Mouse (Mus musculus): ENCODE measurements at regions not wholly inside any gene's neighbourhood (a gene's known extent, or its start where the extent isn't known, plus 50 kb on each side); places are given as distances from the start of the nearest gene placed in this dataset.

GRCm38 (mm10) chr10:8998758-8999398 lies 113.0 kb upstream of the Sash1 start:
- no peak for TF ChIP-seq POLR2A (IDR thresholded peaks at IDR 0.05; ENCODE audit: insufficient read length, low read depth)
- TF ChIP-seq TCF12 (IDR thresholded peaks at IDR 0.05; ENCODE audit: insufficient read depth, poor library complexity, severe bottlenecking): no peak
- no peak for TF ChIP-seq MYOD1 (IDR thresholded peaks at IDR 0.05; ENCODE audit: control insufficient read depth in 1 of 3, insufficient read length in 2 of 3, low read depth in 2 of 3)
- no peak for TF ChIP-seq MYOG (IDR thresholded peaks at IDR 0.05; ENCODE audit: control insufficient read depth in 1 of 3, insufficient read depth in 1 of 3, insufficient read length in 2 of 3, low read depth in 2 of 3)
- TF ChIP-seq E2F4 (IDR thresholded peaks at IDR 0.05; ENCODE audit: insufficient read depth): no peak
- no peak for TF ChIP-seq POLR2AphosphoS2 (IDR thresholded peaks at IDR 0.05; ENCODE audit: insufficient read length, low read depth)
- no peak for TF ChIP-seq SRF (IDR thresholded peaks at IDR 0.05; ENCODE audit: control insufficient read depth, insufficient read length, low read depth)
- no peak for TF ChIP-seq USF1 (IDR thresholded peaks at IDR 0.05; ENCODE audit: low read depth)
- TF ChIP-seq TCF3 (IDR thresholded peaks at IDR 0.05; ENCODE audit: insufficient read length, low read depth): no peak
